Comparison of ENCODE assay signal across 20 mouse cellular contexts in the genomic region with DNA sequence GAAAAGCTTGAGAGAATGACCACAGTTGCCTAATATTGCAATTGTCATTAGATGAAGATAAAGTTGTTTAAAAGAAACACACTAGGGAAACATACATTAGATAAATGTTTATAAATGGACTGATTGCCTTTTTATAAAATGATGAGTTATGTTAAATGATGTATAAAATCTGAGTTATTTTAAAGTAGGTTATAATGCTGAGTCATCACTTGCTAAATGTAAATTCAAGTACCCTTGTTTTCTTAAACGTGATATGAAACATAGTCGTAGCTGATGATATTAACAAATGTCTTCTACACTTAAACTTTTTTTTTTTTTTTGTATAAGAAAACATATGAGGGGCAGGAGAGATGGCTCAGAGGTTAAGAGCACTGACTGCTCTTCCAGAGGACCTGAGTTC. TPM values are rescaled to one million over a fixed set of nuclear protein-coding genes. Genes with fewer than 3 reads are reported as not detected.
"Had no signal": no experiment of that assay in that cellular context is flagged by ENCODE, and none has a peak within 500 bp of the region (broad histone marks: within the 10 kb centered on the region; RNA-seq: fewer than 3 reads in every experiment).

No protein-coding gene starts in this region.

- DNase-seq: right cerebral cortex, adult 18-20 months; right cerebral cortex, postnatal 14 days; right cerebral cortex, postnatal 25 days; right cerebral cortex, postnatal 4 days; spleen, adult 18-20 months; thymus, adult 18-20 months had no signal

- H3K4me3 ChIP-seq: neural tube, embryonic 13.5 days; neural tube, embryonic 15.5 days; stomach, embryonic 15.5 days had no signal

- H3K36me3 ChIP-seq: neural tube, embryonic 13.5 days; neural tube, embryonic 15.5 days; stomach, embryonic 15.5 days had no signal

- H3K9me3 ChIP-seq: neural tube, embryonic 13.5 days; neural tube, embryonic 15.5 days; stomach, embryonic 15.5 days had no signal

- H3K4me2 ChIP-seq: neural tube, embryonic 13.5 days; neural tube, embryonic 15.5 days; stomach, embryonic 15.5 days had no signal

- H3K27ac ChIP-seq: neural tube, embryonic 13.5 days; neural tube, embryonic 15.5 days; stomach, embryonic 15.5 days; stomach, postnatal 0 days had no signal

- H3K9ac ChIP-seq: neural tube, embryonic 13.5 days; neural tube, embryonic 15.5 days; stomach, embryonic 15.5 days had no signal

- H3K4me1 ChIP-seq: neural tube, embryonic 13.5 days; neural tube, embryonic 15.5 days; stomach, embryonic 15.5 days had no signal

RNA-seq across cellular contexts. Expression of a gene that starts 5.3 kb away (rescaled TPM):
- total RNA-seq: neutrophil, adult 5-6 weeks had no signal
- polyA plus RNA-seq: small intestine, adult 2 months; spleen, adult 2 months; stomach, embryonic 14.5 days; stomach, embryonic 16.5 days; testis, adult 2 months had no signal

RNA-seq across cellular contexts. Expression of a gene that starts 11.9 kb away (rescaled TPM):
- total RNA-seq: neutrophil, adult 5-6 weeks had no signal
- polyA plus RNA-seq: small intestine, adult 2 months; spleen, adult 2 months; testis, adult 2 months; thymus, adult 2 months; thymus, postnatal 0 days; urinary bladder, adult 2 months had no signal

RNA-seq across cellular contexts. Expression of a gene that starts 25.1 kb away (rescaled TPM):
- total RNA-seq: neutrophil, adult 5-6 weeks had no signal
- polyA plus RNA-seq: neural tube, embryonic 13.5 days; neural tube, embryonic 14.5 days; neural tube, embryonic 15.5 days; small intestine, adult 2 months; spleen, adult 2 months; stomach, embryonic 14.5 days; stomach, embryonic 15.5 days; stomach, embryonic 16.5 days; stomach, postnatal 0 days; testis, adult 2 months; thymus, adult 2 months; thymus, postnatal 0 days; urinary bladder, adult 2 months had no signal

RNA-seq across cellular contexts. Expression of a gene that starts 25.7 kb away (rescaled TPM):
- total RNA-seq: neutrophil, adult 5-6 weeks had no signal

RNA-seq across cellular contexts. Expression of a gene that starts 36.6 kb away (rescaled TPM):
- total RNA-seq: neutrophil, adult 5-6 weeks had no signal
